Mouse (Mus musculus): ENCODE measurements around the gene Serac1. TPM values are rescaled to one million over a fixed set of nuclear protein-coding genes. Genes with fewer than 3 reads are reported as not detected.

Gene Serac1
- polyA plus RNA-seq, 1 experiment from 2014 or later = 9.7 TPM

- Histone ChIP-seq H3K27ac (no peak overlapping the region), H3K4me3 (no peak overlapping the region), H3K9me3 (no peaks in the 10 kb centered on the region), H3K9ac (no peak overlapping the region), H3K4me2 (replicated peaks) (no peak overlapping the region), H3K36me3 (no peaks in the 10 kb centered on the region), H3K27me3 (no peaks in the 10 kb centered on the region), H3K4me1 (peaks cover 17% of the 10 kb centered on the region)
- 77% methylated on average over 7 of the region's 7 CpGs for WGBS
- ATAC-seq (ENCODE audit: insufficient number of reproducible peaks, insufficient read depth, low FRiP score, low TSS enrichment) = no peak
Measured at GRCm38 (mm10) chr17:6001836-6002235, 77.7 kb downstream of the Serac1 start.

- Histone ChIP-seq H3K4me2 (replicated peaks) (no peak overlapping the region), H3K9me3 (no peaks in the 10 kb centered on the region), H3K27ac (no peak overlapping the region), H3K4me1 (peaks cover 15% of the 10 kb centered on the region), H3K36me3 (no peaks in the 10 kb centered on the region), H3K9ac (no peak overlapping the region), H3K4me3 (no peak overlapping the region), H3K27me3 (no peaks in the 10 kb centered on the region)
- 86% methylated on average over 6 of the region's 6 CpGs for WGBS
- ATAC-seq (ENCODE audit: insufficient number of reproducible peaks, insufficient read depth, low FRiP score, low TSS enrichment) = no peak
Measured at GRCm38 (mm10) chr17:6001389-6001788, 78.2 kb downstream of the Serac1 start.

- no peak overlapping the region for H3K9ac ChIP-seq
- H3K4me1 ChIP-seq = peaks cover 10% of the 10 kb centered on the region
- H3K27me3 ChIP-seq = no peaks in the 10 kb centered on the region
- H3K36me3 ChIP-seq = no peaks in the 10 kb centered on the region
- no peak for ATAC-seq (ENCODE audit: insufficient number of reproducible peaks, insufficient read depth, low FRiP score, low TSS enrichment)
- H3K9me3 ChIP-seq = no peaks in the 10 kb centered on the region
- no peak overlapping the region for H3K27ac ChIP-seq
- no peak overlapping the region for H3K4me2 ChIP-seq (replicated peaks)
- 88% methylated on average over 8 of the region's 8 CpGs for whole genome bisulfite sequencing
- no peak overlapping the region for H3K4me3 ChIP-seq
Measured at GRCm38 (mm10) chr17:6000864-6001319, 78.6 kb downstream of the Serac1 start.

- 83% methylated on average over 5 of the region's 5 CpGs for WGBS
- Histone ChIP-seq H3K36me3 (no peaks in the 10 kb centered on the region), H3K4me3 (no peak overlapping the region), H3K4me2 (replicated peaks) (no peak overlapping the region), H3K9ac (no peak overlapping the region), H3K9me3 (no peaks in the 10 kb centered on the region), H3K4me1 (no peaks in the 10 kb centered on the region), H3K27me3 (no peaks in the 10 kb centered on the region), H3K27ac (no peak overlapping the region)
- ATAC-seq (ENCODE audit: insufficient number of reproducible peaks, insufficient read depth, low FRiP score, low TSS enrichment) = no peak
Measured at GRCm38 (mm10) chr17:5999039-5999543, 80.5 kb downstream of the Serac1 start.

- H3K9ac ChIP-seq = no peak overlapping the region
- no peak overlapping the region for H3K4me3 ChIP-seq
- H3K27ac ChIP-seq = no peak overlapping the region
- no peaks in the 10 kb centered on the region for H3K36me3 ChIP-seq
- H3K4me1 ChIP-seq = no peaks in the 10 kb centered on the region
- ATAC-seq (ENCODE audit: insufficient number of reproducible peaks, insufficient read depth, low FRiP score, low TSS enrichment) = no peak
- H3K9me3 ChIP-seq = no peaks in the 10 kb centered on the region
- no peaks in the 10 kb centered on the region for H3K27me3 ChIP-seq
- H3K4me2 ChIP-seq (replicated peaks) = no peak overlapping the region
Measured at GRCm38 (mm10) chr17:5998235-5998500, 81.4 kb downstream of the Serac1 start.

GRCm38 (mm10) chr17:5997380-5998234 lies 81.9 kb downstream of the Serac1 start:
- ATAC-seq (ENCODE audit: insufficient number of reproducible peaks, insufficient read depth, low FRiP score, low TSS enrichment) = no peak
- Histone ChIP-seq H3K4me1 (no peaks in the 10 kb centered on the region), H3K9ac (no peak overlapping the region), H3K4me2 (replicated peaks) (no peak overlapping the region), H3K36me3 (no peaks in the 10 kb centered on the region), H3K27ac (no peak overlapping the region), H3K27me3 (no peaks in the 10 kb centered on the region), H3K9me3 (no peaks in the 10 kb centered on the region), H3K4me3 (no peak overlapping the region)
- 74% methylated on average over 16 of the region's 16 CpGs for WGBS

GRCm38 (mm10) chr17:5996589-5996988 lies 83.0 kb downstream of the Serac1 start:
- Histone ChIP-seq H3K4me1 (no peaks in the 10 kb centered on the region), H3K9ac (no peak overlapping the region), H3K4me2 (replicated peaks) (no peak overlapping the region), H3K4me3 (no peak overlapping the region), H3K9me3 (no peaks in the 10 kb centered on the region), H3K27me3 (no peaks in the 10 kb centered on the region), H3K36me3 (no peaks in the 10 kb centered on the region), H3K27ac (no peak overlapping the region)
- ATAC-seq (ENCODE audit: insufficient number of reproducible peaks, insufficient read depth, low FRiP score, low TSS enrichment) = no peak
- 62% methylated on average over 14 of the region's 14 CpGs for WGBS

GRCm38 (mm10) chr17:5994606-5995005 lies 84.9 kb downstream of the Serac1 start:
- Histone ChIP-seq H3K9ac (no peak overlapping the region), H3K9me3 (no peaks in the 10 kb centered on the region), H3K4me1 (no peaks in the 10 kb centered on the region), H3K27ac (no peak overlapping the region), H3K36me3 (no peaks in the 10 kb centered on the region), H3K27me3 (no peaks in the 10 kb centered on the region), H3K4me3 (no peak overlapping the region), H3K4me2 (replicated peaks) (no peak overlapping the region)
- no peak for ATAC-seq (ENCODE audit: insufficient number of reproducible peaks, insufficient read depth, low FRiP score, low TSS enrichment)
- WGBS = 86% methylated on average over 6 of the region's 6 CpGs

GRCm38 (mm10) chr17:5993581-5994260 lies 85.8 kb downstream of the Serac1 start:
- Histone ChIP-seq H3K9ac (no peak overlapping the region), H3K9me3 (no peaks in the 10 kb centered on the region), H3K36me3 (no peaks in the 10 kb centered on the region), H3K4me2 (replicated peaks) (no peak overlapping the region), H3K27me3 (no peaks in the 10 kb centered on the region), H3K27ac (no peak overlapping the region), H3K4me3 (no peak overlapping the region), H3K4me1 (no peaks in the 10 kb centered on the region)
- 80% methylated on average over 3 of the region's 3 CpGs for WGBS
- ATAC-seq (ENCODE audit: insufficient number of reproducible peaks, insufficient read depth, low FRiP score, low TSS enrichment) = no peak

GRCm38 (mm10) chr17:5992866-5993580 lies 86.5 kb downstream of the Serac1 start:
- Histone ChIP-seq H3K4me2 (replicated peaks) (no peak overlapping the region), H3K9me3 (no peaks in the 10 kb centered on the region), H3K27me3 (no peaks in the 10 kb centered on the region), H3K36me3 (no peaks in the 10 kb centered on the region), H3K4me3 (no peak overlapping the region), H3K9ac (no peak overlapping the region), H3K4me1 (peaks cover 4% of the 10 kb centered on the region), H3K27ac (no peak overlapping the region)
- 39% methylated on average over 5 of the region's 5 CpGs for WGBS
- ATAC-seq (ENCODE audit: insufficient number of reproducible peaks, insufficient read depth, low FRiP score, low TSS enrichment) = no peak

Data from embryonic facial prominence, embryonic 12.5 days (tissue).